Mouse (Mus musculus) MEL (cell line): Measurements from ENCODE around the gene Rras2. TPM values are rescaled to one million over a fixed set of nuclear protein-coding genes. Genes with fewer than 3 reads are reported as not detected.

Source experiments
- DNase-seq: peaks from one replicate; pipeline ENCODE4 v3.0.0; 2011; ENCODE audit warnings: low read depth, low spot score
- H3K27ac ChIP-seq: 2 replicates; pipeline ENCODE4 v1.5.1; 2012; ENCODE audit warnings: low read depth, mild to moderate bottlenecking, control low read depth, low read length, moderate library complexity; ENCODE audit not compliant: control insufficient read depth
- H3K27me3 ChIP-seq, 2 experiments: fragments of 150-350 bp in 1 of 2; sonication (generic) in 1 of 2; 2 replicates each; pipeline ENCODE4 v1.6.1; 2012; ENCODE audit warnings: low read length in 2 of 2, mild to moderate bottlenecking in 2 of 2, improper control_type of control experiment in 1 of 2, moderate library complexity in 1 of 2; ENCODE audit not compliant: insufficient read depth in 2 of 2, control insufficient read depth in 1 of 2
- H3K36me3 ChIP-seq, 2 experiments: 2 replicates each; pipeline ENCODE4 v1.6.1; 2012 to 2014; ENCODE audit warnings: low read length in 2 of 2, improper control_type of control experiment in 1 of 2, inconsistent platforms in 1 of 2, mild to moderate bottlenecking in 1 of 2; ENCODE audit not compliant: insufficient read depth in 2 of 2, control insufficient read depth in 1 of 2
- H3K4me1 ChIP-seq, 2 experiments: fragments of 150-350 bp in 1 of 2; sonication (generic) in 1 of 2; 2 replicates each; pipeline ENCODE4 v1.6.1; 2012; ENCODE audit warnings: low read length in 2 of 2, improper control_type of control experiment in 1 of 2, mild to moderate bottlenecking in 1 of 2; ENCODE audit not compliant: insufficient read depth in 2 of 2, control insufficient read depth in 1 of 2
- H3K4me3 ChIP-seq, 2 experiments: fragments of 150-350 bp in 1 of 2; sonication (generic) in 1 of 2; 2 replicates each; pipeline ENCODE4 v1.5.1; 2012; ENCODE audit warnings: low read depth in 2 of 2, low read length in 2 of 2, mild to moderate bottlenecking in 2 of 2, moderate library complexity in 2 of 2, control low read depth in 1 of 2, improper control_type of control experiment in 1 of 2; ENCODE audit not compliant: control insufficient read depth in 1 of 2, insufficient read depth in 1 of 2
- H3K79me2 ChIP-seq: 2 replicates; pipeline ENCODE4 v1.6.1; 2012; ENCODE audit warnings: mild to moderate bottlenecking, low read length, moderate library complexity; ENCODE audit not compliant: control insufficient read depth, poor library complexity, insufficient read depth
- H3K9ac ChIP-seq: 2 replicates; pipeline ENCODE4 v1.6.1; 2012; ENCODE audit warnings: low read depth, mild to moderate bottlenecking, control low read depth, low read length, moderate library complexity; ENCODE audit not compliant: control insufficient read depth, poor library complexity, severe bottlenecking
- H3K9me3 ChIP-seq: fragments of 150-350 bp; sonication (generic); replicated peaks from 2 replicates; pipeline ENCODE4 v1.6.1; 2012; ENCODE audit warnings: mild to moderate bottlenecking, low read length, improper control_type of control experiment, moderate library complexity; ENCODE audit not compliant: insufficient read depth
- BHLHE40 ChIP-seq: IDR thresholded peaks from 2 replicates; pipeline ENCODE4 v1.6.1; 2012; ENCODE audit warnings: low read depth, mild to moderate bottlenecking, inconsistent platforms, low read length, improper control_type of control experiment, borderline replicate concordance
- CHD2 ChIP-seq: IDR thresholded peaks from 2 replicates; pipeline ENCODE4 v1.6.1; 2011; ENCODE audit warnings: low read length, improper control_type of control experiment
- CTCF ChIP-seq, 3 experiments: IDR thresholded peaks in 2 of 3; conservative IDR thresholded peaks in 1 of 3; 2 replicates each; pipeline ENCODE4 v1.5.1; 2011 to 2012; ENCODE audit warnings: low read length in 3 of 3, low read depth in 2 of 3, mild to moderate bottlenecking in 2 of 3, improper control_type of control experiment in 1 of 3, inconsistent platforms in 1 of 3, mixed read lengths in 1 of 3, moderate library complexity in 1 of 3; ENCODE audit not compliant: control insufficient read depth in 1 of 3, insufficient read depth in 1 of 3, poor library complexity in 1 of 3, severe bottlenecking in 1 of 3
- ELF1 ChIP-seq: IDR thresholded peaks from 2 replicates; pipeline ENCODE4 v1.6.1; 2014; ENCODE audit warnings: low read depth, mild to moderate bottlenecking, inconsistent platforms, low read length, improper control_type of control experiment, moderate library complexity
- GABPA ChIP-seq: IDR thresholded peaks from 2 replicates; pipeline ENCODE4 v1.6.1; 2012; ENCODE audit warnings: low read depth, mild to moderate bottlenecking, inconsistent platforms, low read length, improper control_type of control experiment, moderate library complexity
- GATA1 ChIP-seq: IDR thresholded peaks from 2 replicates; pipeline ENCODE4 v1.6.1; 2011; ENCODE audit warnings: low read depth, low read length, improper control_type of control experiment
- HCFC1 ChIP-seq: IDR thresholded peaks from 2 replicates; pipeline ENCODE4 v1.6.1; 2012; ENCODE audit warnings: low read depth, mild to moderate bottlenecking, inconsistent platforms, low read length, improper control_type of control experiment, moderate library complexity
- KAT2A ChIP-seq: conservative IDR thresholded peaks from 2 replicates; pipeline ENCODE4 v1.6.1; 2012; ENCODE audit warnings: low read depth, low read length, improper control_type of control experiment, inconsistent platforms
- MAFK ChIP-seq: IDR thresholded peaks from 2 replicates; pipeline ENCODE4 v1.6.1; 2011; ENCODE audit warnings: low read depth, mild to moderate bottlenecking, low read length, improper control_type of control experiment, borderline replicate concordance
- MAZ ChIP-seq: IDR thresholded peaks from 2 replicates; pipeline ENCODE4 v1.6.1; 2012; ENCODE audit warnings: low read depth, mild to moderate bottlenecking, inconsistent platforms, low read length, improper control_type of control experiment
- MEF2A ChIP-seq: IDR thresholded peaks from 2 replicates; pipeline ENCODE4 v1.6.1; 2014; ENCODE audit warnings: low read depth, mild to moderate bottlenecking, inconsistent platforms, low read length, improper control_type of control experiment; ENCODE audit not compliant: poor library complexity, insufficient replicate concordance, severe bottlenecking; ENCODE audit errors: extremely low read depth
- MXI1 ChIP-seq: IDR thresholded peaks from 2 replicates; pipeline ENCODE4 v1.6.1; 2011; ENCODE audit warnings: mild to moderate bottlenecking, low read depth, low read length, improper control_type of control experiment
- MYC ChIP-seq: IDR thresholded peaks from 2 replicates; pipeline ENCODE4 v1.6.1; 2011; ENCODE audit warnings: low read depth, mild to moderate bottlenecking, low read length, improper control_type of control experiment, moderate library complexity
- NELFE ChIP-seq: IDR thresholded peaks from 2 replicates; pipeline ENCODE4 v1.6.1; 2011; ENCODE audit warnings: low read depth, low read length, improper control_type of control experiment
- NRF1 ChIP-seq: IDR thresholded peaks from 2 replicates; pipeline ENCODE4 v1.6.1; 2014; ENCODE audit warnings: low read depth, mild to moderate bottlenecking, inconsistent platforms, low read length, improper control_type of control experiment, moderate library complexity; ENCODE audit not compliant: poor library complexity, insufficient read depth, severe bottlenecking
- POLR2AphosphoS5 ChIP-seq: IDR thresholded peaks from 2 replicates; pipeline ENCODE4 v1.6.1; 2012; ENCODE audit warnings: low read depth, borderline replicate concordance, mild to moderate bottlenecking, inconsistent platforms, low read length, moderate library complexity, mixed read lengths
- RAD21 ChIP-seq: IDR thresholded peaks from 2 replicates; pipeline ENCODE4 v1.6.1; 2011; ENCODE audit warnings: mild to moderate bottlenecking, low read depth, low read length, improper control_type of control experiment
- TBP ChIP-seq: IDR thresholded peaks from 2 replicates; pipeline ENCODE4 v1.8.0; 2011; ENCODE audit warnings: low read depth, low read length, improper control_type of control experiment
- TCF12 ChIP-seq: IDR thresholded peaks from 2 replicates; pipeline ENCODE4 v1.6.1; 2014; ENCODE audit warnings: low read depth, mild to moderate bottlenecking, inconsistent platforms, low read length, improper control_type of control experiment, moderate library complexity
- USF1 ChIP-seq: IDR thresholded peaks from 2 replicates; pipeline ENCODE4 v1.6.1; 2014; ENCODE audit warnings: low read depth, mild to moderate bottlenecking, inconsistent platforms, low read length, improper control_type of control experiment, moderate library complexity
- ZKSCAN1 ChIP-seq: IDR thresholded peaks from 2 replicates; pipeline ENCODE4 v1.6.1; 2012; ENCODE audit warnings: low read depth, mild to moderate bottlenecking, inconsistent platforms, low read length, improper control_type of control experiment, moderate library complexity
- polyA plus RNA-seq, 2 experiments: library from polyadenylated mRNA; stranded (reverse) in 1 of 2; unstranded in 1 of 2; fragments of >175 nt in 1 of 2; fragments of >200 nt in 1 of 2; gene quantifications; 2 replicates each; pipeline versions ENCODE4 v1.2.1 to v1.2.4; 2012; ENCODE audit warnings: low replicate concordance in 2 of 2, low read depth in 1 of 2; ENCODE audit not compliant: insufficient read length in 2 of 2, insufficient read depth in 1 of 2, missing spikeins in 1 of 2
- total RNA-seq: library from RNA; depleted of rRNA; stranded (reverse); fragments of 300-350 nt; gene quantifications from 2 replicates; pipeline ENCODE4 v1.2.3, GENCODE M21; 2012

Gene Rras2
- total and polyA plus RNA-seq, 3 experiments: not detected

DNA sequence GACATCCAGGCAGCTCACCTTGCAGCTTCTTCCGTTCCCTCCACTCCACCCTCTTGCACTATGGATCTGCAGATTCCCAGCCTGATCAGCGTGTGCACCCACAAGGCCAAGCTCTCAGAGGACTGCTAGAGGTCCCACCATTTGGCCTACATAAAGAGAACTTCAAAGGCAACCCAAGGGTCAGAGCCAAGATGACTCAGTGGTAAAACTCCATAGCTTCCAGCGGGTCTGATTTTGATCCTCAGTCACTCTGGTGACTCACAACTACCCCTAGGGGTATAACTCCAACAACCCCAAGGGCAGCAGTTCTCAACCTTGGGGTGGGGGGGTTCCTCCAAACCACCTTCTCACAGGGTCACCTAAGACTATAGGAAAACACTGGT lies 47.1 kb downstream of the Rras2 start:
- TF ChIP-seq KAT2A (no peak), BHLHE40 (no peak), HCFC1 (no peak), ZKSCAN1 (no peak), MXI1 (no peak), NRF1 (no peak), USF1 (no peak), ELF1 (no peak)
- TF ChIP-seq, all 39 proteins: peak for 0
- no peaks in the 10 kb centered on the region for H3K36me3 ChIP-seq
- no peaks in the 10 kb centered on the region for H3K27me3 ChIP-seq
- no peaks in the 10 kb centered on the region for H3K4me1 ChIP-seq
- no peak overlapping the region for H3K9ac ChIP-seq
- no peaks in the 10 kb centered on the region for H3K79me2 ChIP-seq
- no peak overlapping the region for H3K4me3 ChIP-seq
- no peak for DNase-seq
- no peak overlapping the region for H3K27ac ChIP-seq
- no peaks in the 10 kb centered on the region for H3K9me3 ChIP-seq

DNA sequence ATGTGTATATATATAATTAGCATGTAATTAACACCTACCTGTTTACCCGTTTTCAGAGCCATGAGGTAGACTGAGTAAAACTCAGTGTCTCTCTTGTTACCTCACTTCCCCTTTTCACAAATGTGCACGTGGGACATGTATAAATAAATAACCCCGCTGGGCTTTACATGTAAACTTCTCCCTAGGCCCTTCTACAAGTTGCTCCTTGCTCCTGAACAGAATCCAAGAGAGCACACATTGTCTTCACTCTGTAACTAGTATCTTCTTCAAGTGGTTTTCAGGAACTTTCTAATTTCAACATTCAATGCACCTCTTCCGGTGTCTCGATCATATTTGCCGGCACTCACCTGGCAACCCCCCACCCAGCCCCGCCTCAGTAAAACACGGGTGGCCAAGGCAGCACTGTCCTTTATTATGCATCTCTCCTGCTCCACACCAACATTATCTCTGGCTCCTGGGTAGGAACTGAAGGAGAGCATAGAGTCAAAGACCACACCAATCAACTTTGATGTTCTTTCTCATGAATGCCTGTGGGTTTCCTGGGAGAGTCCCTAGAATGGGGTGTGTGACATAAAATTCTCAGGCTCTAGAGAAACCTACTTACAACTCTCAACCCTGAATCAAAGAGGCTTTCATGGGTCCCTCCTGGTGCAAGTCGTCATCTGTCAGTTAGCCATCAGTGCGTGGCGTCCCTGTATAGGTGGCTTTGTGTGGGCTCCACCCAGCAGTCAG lies 47.7 kb downstream of the Rras2 start:
- Histone ChIP-seq H3K9me3 (no peaks in the 10 kb centered on the region), H3K27ac (no peak overlapping the region), H3K36me3 (no peaks in the 10 kb centered on the region)
- TF ChIP-seq TCF12 (no peak), POLR2AphosphoS5 (no peak), GATA1 (no peak), NELFE (no peak), CHD2 (no peak), RAD21 (no peak), MEF2A (no peak), MXI1 (no peak), MAZ (no peak), TBP (no peak), MYC (no peak), KAT2A (no peak), MAFK (no peak), CTCF (IDR thresholded peaks at IDR 0.05 in 2 of 3, conservative IDR thresholded peaks at IDR 0.05 in 1 of 3; ENCODE audit: control insufficient read depth in 1 of 3, insufficient read depth in 1 of 3, low read depth in 2 of 3, low read length in 3 of 3, poor library complexity in 1 of 3, severe bottlenecking in 1 of 3) (no peak), ZKSCAN1 (no peak), GABPA (no peak)
- TF ChIP-seq, all 39 proteins: peak for 0
- H3K27me3 ChIP-seq: no peaks in the 10 kb centered on the region
- H3K9ac ChIP-seq: no peak overlapping the region
- DNase-seq: no peak
- H3K4me1 ChIP-seq: no peaks in the 10 kb centered on the region
- no peak overlapping the region for H3K4me3 ChIP-seq
- no peaks in the 10 kb centered on the region for H3K79me2 ChIP-seq
